ENCODE assay signal across 7 mouse cellular contexts in genomic region chr11:95366280-95366897, GRCm38 (mm10). TPM values are rescaled to one million over a fixed set of nuclear protein-coding genes. Genes with fewer than 3 reads are reported as not detected.
A peak's percentile ranks its signal among the peaks of the same experiment; 100 is the strongest.
DNase-seq lines count a peak whose midpoint lies in the region; ATAC-seq and TF ChIP-seq lines count a peak whose summit lies in the region.

No protein-coding gene starts in this region.

- peak; percentile 57 for TF ChIP-seq CTCF in stomach, postnatal 0 days (IDR thresholded peaks at IDR 0.05; ENCODE audit: low read depth)

- no peak for ATAC-seq in liver, embryonic 11.5 days (replicated peaks; ENCODE audit: low FRiP score)
- peak; percentile 25; the same call in 1 of the 2 replicates for ATAC-seq in stomach, postnatal 0 days (ENCODE audit: low FRiP score, low TSS enrichment)

- no peaks in the 10 kb centered on the region; the same call in 1 of the 2 replicates for H3K4me1 ChIP-seq in liver, embryonic 11.5 days (replicated peaks; ENCODE audit: control insufficient read depth, insufficient read depth, low read length)
- H3K4me1 ChIP-seq in stomach, postnatal 0 days (replicated peaks; ENCODE audit: control insufficient read depth, insufficient read depth): peaks cover 7% of the 10 kb centered on the region; the same call in 1 of the 2 replicates

- no peak overlapping the region for H3K9ac ChIP-seq in liver, embryonic 11.5 days (ENCODE audit: low read depth, low read length)
- no peak overlapping the region for H3K9ac ChIP-seq in stomach, postnatal 0 days (ENCODE audit: low read length)

- peak; percentile 27 for DNase-seq in liver, embryonic 11.5 days (ENCODE audit: low spot score)
- no peak for DNase-seq in liver
- DNase-seq in heart, adult 8-10 months (ENCODE audit: low spot score): peak; percentile 43
- DNase-seq in kidney, postnatal 10 days: peak; percentile 58
- no peak for DNase-seq in stomach, postnatal 0 days (ENCODE audit: low spot score)
- no peak for DNase-seq in left cerebral cortex, postnatal 25 days (ENCODE audit: low spot score in 2 of 2)
- DNase-seq in adrenal gland, adult 18-20 months (ENCODE audit: low spot score in 2 of 2): no peak

- H3K27ac ChIP-seq in liver, embryonic 11.5 days (ENCODE audit: low read depth, low read length): no peak overlapping the region
- peak overlapping the region; percentile 83 for H3K27ac ChIP-seq in stomach, postnatal 0 days (replicated peaks)

- H3K4me3 ChIP-seq in liver, embryonic 11.5 days (ENCODE audit: low read depth, low read length): no peak overlapping the region
- no peak overlapping the region for H3K4me3 ChIP-seq in stomach, postnatal 0 days (ENCODE audit: low read depth, low read length)

- 82% methylated on average over 6 of the region's 6 CpGs for WGBS in liver, embryonic 11.5 days
- 65% methylated on average over 6 of the region's 6 CpGs for WGBS in stomach, postnatal 0 days

- peaks cover 20% of the 10 kb centered on the region; the same call in 1 of the 2 replicates for H3K36me3 ChIP-seq in liver, embryonic 11.5 days (ENCODE audit: control insufficient read depth, insufficient read depth, low read length)
- no peaks in the 10 kb centered on the region for H3K36me3 ChIP-seq in stomach, postnatal 0 days (ENCODE audit: control insufficient read depth, insufficient read depth, low read length)

- H3K9me3 ChIP-seq in liver, embryonic 11.5 days (ENCODE audit: control insufficient read depth, low read length): no peaks in the 10 kb centered on the region
- no peaks in the 10 kb centered on the region for H3K9me3 ChIP-seq in stomach, postnatal 0 days (ENCODE audit: control insufficient read depth, low read length)

- no peaks in the 10 kb centered on the region for H3K27me3 ChIP-seq in liver, embryonic 11.5 days (replicated peaks; ENCODE audit: control insufficient read depth, insufficient read depth, low read length)
- no peaks in the 10 kb centered on the region for H3K27me3 ChIP-seq in stomach, postnatal 0 days (ENCODE audit: control insufficient read depth, insufficient read depth, low read length)

- intact Hi-C loops in left cerebral cortex, postnatal 25 days (cut with DNase I): no loop called here

- H3K4me2 ChIP-seq in liver, embryonic 11.5 days: no peak overlapping the region
- H3K4me2 ChIP-seq in stomach, postnatal 0 days (replicated peaks; ENCODE audit: low read depth): no peak overlapping the region

- no peak for TF ChIP-seq EP300 in stomach, postnatal 0 days (optimal IDR thresholded peaks at IDR 0.05)

RNA-seq across cellular contexts. Expression of gene Slc35b1, which starts 18.1 kb away (rescaled TPM):
- polyA plus RNA-seq in liver, embryonic 11.5 days (2014; fragmentation: Nextera tagmentation; extraction: Ambion mirVana): 78.8 and 86.8 TPM in 2 replicates
- 10 to 100 TPM; 35.4 to 42.2 (median 36.5) TPM for total RNA-seq in heart, adult 8-10 months (2022)
- 106 and 110 TPM in 2 replicates for polyA plus RNA-seq in stomach, postnatal 0 days (2015; fragmentation: Nextera tagmentation; extraction: Ambion mirVana)
- total RNA-seq in left cerebral cortex, postnatal 25 days (2021): 10 to 100 TPM; 65.6 to 66.0 TPM
- 10 to 100 TPM; 55.7 to 65.8 TPM for total RNA-seq in adrenal gland, adult 18-20 months (2021)

RNA-seq across cellular contexts. Expression of gene Fam117a, which starts 29.6 kb away (rescaled TPM):
- polyA plus RNA-seq in liver, embryonic 11.5 days (2014; fragmentation: Nextera tagmentation; extraction: Ambion mirVana): 41.3 and 44.9 TPM in 2 replicates
- total RNA-seq in heart, adult 8-10 months (2022): 1 to 10 TPM; 5.1 to 6.6 (median 6.0) TPM
- 5.7 and 6.7 TPM in 2 replicates for polyA plus RNA-seq in stomach, postnatal 0 days (2015; fragmentation: Nextera tagmentation; extraction: Ambion mirVana)
- total RNA-seq in left cerebral cortex, postnatal 25 days (2021): 1 to 10 TPM; 2.5 to 3.8 TPM
- 10 to 100 TPM; 11.7 to 21.8 TPM for total RNA-seq in adrenal gland, adult 18-20 months (2021)

RNA-seq across cellular contexts. Expression of gene Spop, which starts 47.5 kb away (rescaled TPM):
- polyA plus RNA-seq in liver, embryonic 11.5 days (2014; fragmentation: Nextera tagmentation; extraction: Ambion mirVana): 88.1 and 92.4 TPM in 2 replicates
- total RNA-seq in heart, adult 8-10 months (2022): 100 to 1,000 TPM; 159 to 184 (median 160) TPM
- 92.4 and 96.0 TPM in 2 replicates for polyA plus RNA-seq in stomach, postnatal 0 days (2015; fragmentation: Nextera tagmentation; extraction: Ambion mirVana)
- 100 to 1,000 TPM; 183 to 188 TPM for total RNA-seq in left cerebral cortex, postnatal 25 days (2021)
- total RNA-seq in adrenal gland, adult 18-20 months (2021): 100 to 1,000 TPM; 134 to 145 TPM

RNA-seq across cellular contexts. Expression of gene Kat7, which starts 56.3 kb away (rescaled TPM):
- polyA plus RNA-seq in liver, embryonic 11.5 days (2014; fragmentation: Nextera tagmentation; extraction: Ambion mirVana): 65.4 and 72.5 TPM in 2 replicates
- 10 to 100 TPM; 27.2 to 37.8 (median 32.3) TPM for total RNA-seq in heart, adult 8-10 months (2022)
- polyA plus RNA-seq in stomach, postnatal 0 days (2015; fragmentation: Nextera tagmentation; extraction: Ambion mirVana): 25.0 and 27.2 TPM in 2 replicates
- 10 to 100 TPM; 67.5 to 70.1 TPM for total RNA-seq in left cerebral cortex, postnatal 25 days (2021)
- 10 to 100 TPM; 54.9 to 59.0 TPM for total RNA-seq in adrenal gland, adult 18-20 months (2021)

Comparison
In these comparisons a context has a peak if more than half of its experiments do, and no peak if none do; other contexts are left out.
1. DNase-seq: peak in liver, embryonic 11.5 days (single experiment), heart, adult 8-10 months (single experiment) and kidney, postnatal 10 days (single experiment); none in liver (single experiment), stomach, postnatal 0 days (single experiment), left cerebral cortex, postnatal 25 days (0 of 2) and adrenal gland, adult 18-20 months (0 of 2).